Mouse (Mus musculus): ENCODE data around the gene Ppp1r13b.

The Ppp1r13b gene

GRCm38 (mm10) chr12:111790631-111791030 lies 117.3 kb downstream of the Ppp1r13b start:
- DNase-seq: no peak

DNA sequence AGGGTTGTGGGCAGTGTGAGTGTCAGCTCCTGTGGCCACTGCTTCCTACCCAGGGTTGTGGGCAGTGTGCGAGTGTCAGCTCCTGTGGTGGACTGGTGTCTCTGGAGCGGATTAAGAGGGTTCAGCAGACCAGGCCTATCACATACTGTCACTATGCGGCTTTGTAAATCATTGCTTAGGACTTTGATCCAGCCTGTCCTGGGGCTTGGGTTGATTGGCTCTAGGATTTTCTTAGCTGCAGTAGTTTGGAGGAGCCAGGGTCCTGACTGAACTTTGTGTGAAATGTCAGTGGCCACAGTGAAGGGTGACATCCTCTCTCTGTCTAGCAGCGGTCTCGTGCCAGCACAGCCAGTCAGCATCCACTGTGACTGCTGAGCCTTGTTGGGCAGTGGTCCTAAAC lies 117.8 kb downstream of the Ppp1r13b start:
- no peak for DNase-seq

GRCm38 (mm10) chr12:111787015-111787414 lies 120.9 kb downstream of the Ppp1r13b start:
- DNase-seq: peak; percentile 55

- DNase-seq: peak; percentile 44
These were observed 122.7 kb downstream of the Ppp1r13b start for GRCm38 (mm10) chr12:111785174-111785573.

DNA sequence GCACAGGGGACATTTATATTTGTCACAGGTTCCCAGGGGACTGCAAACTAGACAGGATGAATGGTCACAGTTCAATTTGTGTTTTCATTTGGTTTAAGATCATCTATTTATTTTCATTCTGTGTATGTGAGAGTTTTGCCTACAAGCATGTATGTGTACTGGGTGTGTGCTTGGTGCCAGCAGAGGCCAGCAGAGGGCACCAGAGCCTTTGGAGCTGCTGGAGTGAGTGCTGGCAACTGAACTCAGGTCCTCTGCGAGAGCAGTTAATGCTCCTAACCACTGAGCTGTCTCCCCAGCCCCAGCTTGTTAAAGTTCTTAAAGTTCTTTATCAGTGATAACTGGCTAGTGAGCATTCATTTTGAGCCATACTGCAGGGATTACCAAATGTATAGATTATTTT lies 128.4 kb downstream of the Ppp1r13b start:
- no peak for DNase-seq

Data from liver (tissue).